Mouse (Mus musculus): Measurements from ENCODE around the gene Mettl9.

Mettl9 gene

GRCm38 (mm10) chr7:121044251-121044650 is 10.0 kb downstream of the Mettl9 start:
- DNase-seq (ENCODE audit: low spot score in 2 of 2): no peak

- no peak for DNase-seq (ENCODE audit: low spot score in 2 of 2)
These were observed 11.6 kb downstream of the Mettl9 start for GRCm38 (mm10) chr7:121045671-121046453.

- no peak for DNase-seq (ENCODE audit: low spot score in 2 of 2)
These were observed 13.4 kb downstream of the Mettl9 start for GRCm38 (mm10) chr7:121047624-121048023.

- no peak for DNase-seq (ENCODE audit: low spot score in 2 of 2)
These were observed 18.8 kb downstream of the Mettl9 start for GRCm38 (mm10) chr7:121053071-121053470.

- DNase-seq (ENCODE audit: low spot score in 2 of 2): no peak
These were observed 25.4 kb downstream of the Mettl9 start for GRCm38 (mm10) chr7:121059477-121060218.

- peak in 1 of 2 experiments; percentile 18 for DNase-seq (ENCODE audit: low spot score in 2 of 2)
These were observed 30.1 kb downstream of the Mettl9 start for GRCm38 (mm10) chr7:121064309-121064708.

GRCm38 (mm10) chr7:121071276-121071675 is 37.0 kb downstream of the Mettl9 start:
- no peak for DNase-seq (ENCODE audit: low spot score in 2 of 2)

GRCm38 (mm10) chr7:121072506-121072905 is 38.3 kb downstream of the Mettl9 start:
- DNase-seq (ENCODE audit: low spot score in 2 of 2): no peak

- no peak for DNase-seq (ENCODE audit: low spot score in 2 of 2)
These were observed 40.0 kb downstream of the Mettl9 start, which contains the start of gene Igsf6 for GRCm38 (mm10) chr7:121074281-121074680. Gene Igsf6 (minus strand): TSS chr7:121074572.

GRCm38 (mm10) chr7:121074801-121075400 is 40.7 kb downstream of the Mettl9 start:
- DNase-seq (ENCODE audit: low spot score in 2 of 2): no peak

- no peak for DNase-seq (ENCODE audit: low spot score in 2 of 2)
These were observed 41.2 kb downstream of the Mettl9 start for GRCm38 (mm10) chr7:121075416-121075815.

- DNase-seq (ENCODE audit: low spot score in 2 of 2): no peak
These were observed 43.1 kb downstream of the Mettl9 start for GRCm38 (mm10) chr7:121077311-121077710.

- DNase-seq (ENCODE audit: low spot score in 2 of 2): peak; percentile 28 to 51
These were observed 43.6 kb downstream of the Mettl9 start for GRCm38 (mm10) chr7:121077829-121078228.

- no peak for DNase-seq (ENCODE audit: low spot score in 2 of 2)
These were observed 47.1 kb downstream of the Mettl9 start, which contains the start of gene Otoa for GRCm38 (mm10) chr7:121081350-121081749. Gene Otoa (plus strand): TSS chr7:121081650.

GRCm38 (mm10) chr7:121081816-121082215 is 47.6 kb downstream of the Mettl9 start:
- no peak for DNase-seq (ENCODE audit: low spot score in 2 of 2)

- DNase-seq (ENCODE audit: low spot score in 2 of 2): no peak
These were observed 48.8 kb downstream of the Mettl9 start for GRCm38 (mm10) chr7:121082949-121083513.

GRCm38 (mm10) chr7:121084840-121085453 is 50.7 kb downstream of the Mettl9 start:
- DNase-seq (ENCODE audit: low spot score in 2 of 2): no peak

GRCm38 (mm10) chr7:121085500-121085899 is 51.3 kb downstream of the Mettl9 start:
- DNase-seq (ENCODE audit: low spot score in 2 of 2): no peak

GRCm38 (mm10) chr7:121088745-121089144 is 54.5 kb downstream of the Mettl9 start:
- no peak for DNase-seq (ENCODE audit: low spot score in 2 of 2)

GRCm38 (mm10) chr7:121090748-121091147 is 56.5 kb downstream of the Mettl9 start:
- DNase-seq (ENCODE audit: low spot score in 2 of 2): no peak

GRCm38 (mm10) chr7:121093026-121093425 is 58.8 kb downstream of the Mettl9 start:
- no peak for DNase-seq (ENCODE audit: low spot score in 2 of 2)

Data from frontal cortex, postnatal 10 days (tissue).